Mouse (Mus musculus) heart, embryonic 16.5 days (tissue): ENCODE measurements around the gene Ubl3. TPM values are rescaled to one million over a fixed set of nuclear protein-coding genes. Genes with fewer than 3 reads are reported as not detected.

ENCODE experiments used
- ATAC-seq: fragments of 200-750 bp; cut with Nextera tagmentation; replicated peaks from 2 replicates; pipeline ENCODE4 v1.8.0; 2017; ENCODE audit warnings: moderate number of reproducible peaks; ENCODE audit not compliant: insufficient read depth, low FRiP score; ENCODE audit errors: extremely low read depth
- H3K27ac ChIP-seq: fragments of 300-500 bp; sonication (generic); 2 replicates; pipeline ENCODE4 v1.5.1; 2014; ENCODE audit warnings: mild to moderate bottlenecking, low read length, control low read depth, moderate library complexity
- H3K27me3 ChIP-seq: fragments of 300-500 bp; sonication (generic); 2 replicates; pipeline ENCODE4 v1.6.1; 2014; ENCODE audit warnings: low read length, mixed read lengths; ENCODE audit not compliant: control insufficient read depth, insufficient read depth
- H3K36me3 ChIP-seq: fragments of 300-500 bp; sonication (generic); 2 replicates; pipeline ENCODE4 v1.6.1; 2014; ENCODE audit not compliant: control insufficient read depth, insufficient read depth
- H3K4me1 ChIP-seq: fragments of 300-500 bp; sonication (generic); 2 replicates; pipeline ENCODE4 v1.6.1; 2014; ENCODE audit warnings: low read length, mixed read lengths; ENCODE audit not compliant: control insufficient read depth, insufficient read depth
- H3K4me2 ChIP-seq: fragments of 300-500 bp; sonication (generic); 2 replicates; pipeline ENCODE4 v1.6.1; 2014; ENCODE audit warnings: low read depth, mild to moderate bottlenecking, control low read depth, low read length
- H3K4me3 ChIP-seq: fragments of 300-500 bp; sonication (generic); 2 replicates; pipeline ENCODE4 v1.5.1; 2014; ENCODE audit warnings: mild to moderate bottlenecking, control low read depth, low read length
- H3K9ac ChIP-seq: fragments of 300-500 bp; sonication (generic); 2 replicates; pipeline ENCODE4 v1.6.1; 2014; ENCODE audit warnings: low read length, control low read depth
- H3K9me3 ChIP-seq: fragments of 300-500 bp; sonication (generic); replicated peaks from 2 replicates; pipeline ENCODE4 v1.6.1; 2016; ENCODE audit warnings: low read length; ENCODE audit not compliant: control insufficient read depth
- WGBS: fragments of 180-500 bp; shearing (Covaris S2); extraction: QIAGEN DNeasy Blood & Tissue Kit; methylation state at CpG from one replicate; pipeline ENCODE4 v1.1.7; 2014; 5-methylcytosine and 5-hydroxymethylcytosine counted together
- polyA plus RNA-seq: library from polyadenylated mRNA; unstranded; fragments of >200 nt; fragmentation: Nextera tagmentation; extraction: Ambion mirVana; gene quantifications from 2 replicates; pipeline ENCODE4 v1.2.1, GENCODE M21; 2015

Gene Ubl3
- polyA plus RNA-seq, 1 experiment from 2014 or later, result 70.9 TPM

GRCm38 (mm10) chr5:148502237-148502636 is 50.4 kb downstream of the Ubl3 start:
- H3K4me2 ChIP-seq, result no peak overlapping the region
- no peak overlapping the region for H3K27ac ChIP-seq
- H3K36me3 ChIP-seq, result peaks cover 20% of the 10 kb centered on the region
- H3K27me3 ChIP-seq, result no peaks in the 10 kb centered on the region
- no peak for ATAC-seq
- no peaks in the 10 kb centered on the region for H3K4me1 ChIP-seq
- H3K9ac ChIP-seq, result no peak overlapping the region
- 92% methylated on average over 6 of the region's 6 CpGs for WGBS
- H3K9me3 ChIP-seq, result peaks cover 10% of the 10 kb centered on the region
- no peak overlapping the region for H3K4me3 ChIP-seq

GRCm38 (mm10) chr5:148501228-148501957 is 51.2 kb downstream of the Ubl3 start:
- no peak for ATAC-seq
- WGBS, result 83% methylated on average over 6 of the region's 6 CpGs
- Histone ChIP-seq H3K27me3 (no peaks in the 10 kb centered on the region), H3K9me3 (peaks cover 12% of the 10 kb centered on the region), H3K36me3 (peaks cover 12% of the 10 kb centered on the region), H3K27ac (no peak overlapping the region), H3K4me2 (no peak overlapping the region), H3K4me3 (no peak overlapping the region), H3K9ac (no peak overlapping the region), H3K4me1 (no peaks in the 10 kb centered on the region)

GRCm38 (mm10) chr5:148500516-148500915 is 52.1 kb downstream of the Ubl3 start:
- Histone ChIP-seq H3K9me3 (peaks cover 12% of the 10 kb centered on the region), H3K36me3 (peaks cover 4% of the 10 kb centered on the region), H3K9ac (no peak overlapping the region), H3K27me3 (no peaks in the 10 kb centered on the region), H3K4me1 (peaks cover under 1% of the 10 kb centered on the region; the same call in 1 of the 2 replicates), H3K4me2 (no peak overlapping the region), H3K4me3 (no peak overlapping the region), H3K27ac (no peak overlapping the region)
- 81% methylated on average over 8 of the region's 8 CpGs for WGBS
- no peak for ATAC-seq

GRCm38 (mm10) chr5:148499616-148500015 is 53.0 kb downstream of the Ubl3 start:
- peaks cover 5% of the 10 kb centered on the region; the same call in 1 of the 2 replicates for H3K4me1 ChIP-seq
- no peaks in the 10 kb centered on the region for H3K36me3 ChIP-seq
- H3K9ac ChIP-seq, result no peak overlapping the region
- no peak overlapping the region for H3K4me3 ChIP-seq
- no peak overlapping the region for H3K27ac ChIP-seq
- ATAC-seq, result no peak
- H3K4me2 ChIP-seq, result no peak overlapping the region
- 66% methylated on average over 5 of the region's 5 CpGs for WGBS
- peaks cover 12% of the 10 kb centered on the region for H3K9me3 ChIP-seq
- H3K27me3 ChIP-seq, result no peaks in the 10 kb centered on the region

- Histone ChIP-seq H3K9ac (no peak overlapping the region), H3K9me3 (peaks cover 14% of the 10 kb centered on the region), H3K27me3 (no peaks in the 10 kb centered on the region), H3K4me2 (no peak overlapping the region), H3K36me3 (no peaks in the 10 kb centered on the region), H3K27ac (no peak overlapping the region), H3K4me3 (no peak overlapping the region), H3K4me1 (peaks cover 5% of the 10 kb centered on the region; the same call in 1 of the 2 replicates)
- 87% methylated on average over 6 of the region's 6 CpGs for WGBS
- ATAC-seq, result no peak
Observed at GRCm38 (mm10) chr5:148495991-148496390, 56.6 kb downstream of the Ubl3 start.

GRCm38 (mm10) chr5:148495173-148495572 is 57.4 kb downstream of the Ubl3 start:
- H3K27ac ChIP-seq, result no peak overlapping the region
- H3K4me1 ChIP-seq, result peaks cover 6% of the 10 kb centered on the region; the same call in 1 of the 2 replicates
- peak overlapping the region; percentile 17 for H3K4me2 ChIP-seq
- H3K27me3 ChIP-seq, result no peaks in the 10 kb centered on the region
- no peak overlapping the region for H3K9ac ChIP-seq
- peak; percentile 33; the same call in 1 of the 2 replicates for ATAC-seq
- no peaks in the 10 kb centered on the region for H3K36me3 ChIP-seq
- H3K4me3 ChIP-seq, result no peak overlapping the region
- 36% methylated on average over 10 of the region's 10 CpGs for WGBS
- H3K9me3 ChIP-seq, result peaks cover 14% of the 10 kb centered on the region

GRCm38 (mm10) chr5:148494249-148494648 is 58.3 kb downstream of the Ubl3 start:
- ATAC-seq, result no peak
- Histone ChIP-seq H3K4me3 (no peak overlapping the region), H3K4me2 (no peak overlapping the region), H3K4me1 (peaks cover 12% of the 10 kb centered on the region), H3K9ac (no peak overlapping the region), H3K27me3 (no peaks in the 10 kb centered on the region), H3K27ac (no peak overlapping the region), H3K9me3 (peaks cover 14% of the 10 kb centered on the region), H3K36me3 (no peaks in the 10 kb centered on the region)
- 88% methylated on average over 5 of the region's 5 CpGs for WGBS

- Histone ChIP-seq H3K4me3 (no peak overlapping the region), H3K9me3 (peaks cover 12% of the 10 kb centered on the region), H3K9ac (no peak overlapping the region), H3K27ac (no peak overlapping the region), H3K4me1 (peaks cover 19% of the 10 kb centered on the region), H3K4me2 (no peak overlapping the region), H3K36me3 (no peaks in the 10 kb centered on the region), H3K27me3 (no peaks in the 10 kb centered on the region)
- no peak for ATAC-seq
- 84% methylated on average over 4 of the region's 4 CpGs for WGBS
Observed at GRCm38 (mm10) chr5:148493025-148493424, 59.6 kb downstream of the Ubl3 start.

GRCm38 (mm10) chr5:148490391-148490790 is 62.2 kb downstream of the Ubl3 start:
- H3K4me1 ChIP-seq, result peaks cover 18% of the 10 kb centered on the region
- no peaks in the 10 kb centered on the region for H3K27me3 ChIP-seq
- H3K36me3 ChIP-seq, result no peaks in the 10 kb centered on the region
- no peak overlapping the region for H3K27ac ChIP-seq
- ATAC-seq, result no peak
- no peak overlapping the region; the same call in 1 of the 2 replicates for H3K4me2 ChIP-seq
- peaks cover 2% of the 10 kb centered on the region; the same call in 1 of the 2 replicates for H3K9me3 ChIP-seq
- 75% methylated on average over 3 of the region's 3 CpGs for WGBS
- H3K9ac ChIP-seq, result no peak overlapping the region
- no peak overlapping the region for H3K4me3 ChIP-seq
